Comparison of ENCODE assay signal across 8 mouse cellular contexts in the genomic region with DNA sequence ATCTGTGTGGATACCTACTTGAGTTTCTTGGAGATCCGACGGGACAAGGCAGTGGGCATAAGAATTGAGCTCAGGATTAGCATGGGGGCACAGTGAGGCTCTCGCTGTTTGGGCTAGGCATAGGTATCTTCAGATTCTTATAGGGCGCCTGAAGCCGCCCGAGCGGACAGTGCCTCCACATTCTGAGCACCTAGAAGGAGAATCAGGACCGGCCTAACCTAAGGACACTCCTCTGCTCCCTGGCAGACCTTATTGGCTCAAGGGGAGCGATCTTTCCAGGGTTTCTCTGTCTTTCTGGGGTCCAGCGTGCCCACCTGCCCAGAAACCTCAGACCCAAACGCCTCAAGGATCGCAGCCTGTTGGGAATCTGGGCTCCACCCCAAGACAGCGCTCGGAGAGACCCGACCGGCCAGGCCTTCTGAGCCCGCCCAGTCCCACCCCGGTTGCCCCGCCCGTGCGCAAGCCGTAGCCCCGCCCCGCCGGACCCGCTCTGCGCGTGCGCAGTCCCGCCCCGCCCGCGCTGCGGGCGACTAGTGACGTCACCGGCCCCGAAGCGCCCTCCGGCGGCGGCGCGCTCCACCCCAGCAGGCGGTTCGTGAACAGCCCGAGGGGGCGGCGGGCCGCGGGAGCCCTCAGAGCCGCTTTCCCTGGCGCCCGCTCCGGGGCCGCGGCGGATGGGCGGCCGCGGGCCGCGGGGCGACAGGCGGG. TPM values are rescaled to one million over a fixed set of nuclear protein-coding genes. Genes with fewer than 3 reads are reported as not detected.
A peak's percentile ranks its signal among the peaks of the same experiment; 100 is the strongest.
DNase-seq lines count a peak whose midpoint lies in the region; ATAC-seq and TF ChIP-seq lines count a peak whose summit lies in the region.

A gene (plus strand): TSS at position 532 of the 708 bp plus-strand sequence.

- H3K4me1 ChIP-seq in embryonic facial prominence, embryonic 14.5 days (ENCODE audit: control insufficient read depth, insufficient read depth, low read length) = peaks cover 15% of the 10 kb centered on the region
- peaks cover 35% of the 10 kb centered on the region for H3K4me1 ChIP-seq in heart, adult 2 months (ENCODE audit: control insufficient read depth, insufficient read depth, low read length)
- peaks cover 20% of the 10 kb centered on the region for H3K4me1 ChIP-seq in limb, embryonic 12.5 days (replicated peaks)
- H3K4me1 ChIP-seq in midbrain, embryonic 14.5 days (ENCODE audit: control insufficient read depth, insufficient read depth, low read length) = peaks cover 25% of the 10 kb centered on the region

- H3K27me3 ChIP-seq in embryonic facial prominence, embryonic 14.5 days (replicated peaks; ENCODE audit: control insufficient read depth, insufficient read depth, low read length) = no peaks in the 10 kb centered on the region
- H3K27me3 ChIP-seq in heart, adult 2 months (ENCODE audit: control insufficient read depth, insufficient read depth, low read length) = no peaks in the 10 kb centered on the region
- H3K27me3 ChIP-seq in limb, embryonic 12.5 days = peaks cover under 1% of the 10 kb centered on the region; the same call in 1 of the 2 replicates
- no peaks in the 10 kb centered on the region; the same call in 1 of the 2 replicates for H3K27me3 ChIP-seq in midbrain, embryonic 14.5 days (ENCODE audit: control insufficient read depth, insufficient read depth, low read length)

- peaks cover 8% of the 10 kb centered on the region; the same call in 1 of the 2 replicates for H3K36me3 ChIP-seq in embryonic facial prominence, embryonic 14.5 days (ENCODE audit: control insufficient read depth, insufficient read depth, low read length)
- no peaks in the 10 kb centered on the region for H3K36me3 ChIP-seq in heart, adult 2 months (ENCODE audit: control insufficient read depth, insufficient read depth, low read length)
- H3K36me3 ChIP-seq in limb, embryonic 12.5 days = peaks cover 21% of the 10 kb centered on the region
- no peaks in the 10 kb centered on the region for H3K36me3 ChIP-seq in midbrain, embryonic 14.5 days (ENCODE audit: control insufficient read depth, insufficient read depth, low read length)

- peak within 1 kb of the TSS; percentile 96 for H3K4me2 ChIP-seq in embryonic facial prominence, embryonic 14.5 days (ENCODE audit: low read depth, low read length)
- H3K4me2 ChIP-seq in limb, embryonic 12.5 days = peak within 1 kb of the TSS; percentile 92
- peak within 1 kb of the TSS; percentile 95 for H3K4me2 ChIP-seq in midbrain, embryonic 14.5 days (ENCODE audit: low read length)

- H3K9ac ChIP-seq in embryonic facial prominence, embryonic 14.5 days (ENCODE audit: low read depth, low read length) = peak within 1 kb of the TSS; percentile 80
- peak within 1 kb of the TSS; percentile 99 for H3K9ac ChIP-seq in heart, adult 2 months (ENCODE audit: low read depth, low read length)
- H3K9ac ChIP-seq in limb, embryonic 12.5 days (replicated peaks) = peak within 1 kb of the TSS; percentile 73
- H3K9ac ChIP-seq in midbrain, embryonic 14.5 days (replicated peaks; ENCODE audit: low read length) = peak within 1 kb of the TSS; percentile 91

- H3K79me2 ChIP-seq in heart, adult 2 months (replicated peaks; ENCODE audit: control insufficient read depth, insufficient read depth, low read length) = peaks cover 6% of the 10 kb centered on the region

- no peaks in the 10 kb centered on the region for H3K9me3 ChIP-seq in embryonic facial prominence, embryonic 14.5 days (ENCODE audit: control insufficient read depth, low read length)
- no peaks in the 10 kb centered on the region for H3K9me3 ChIP-seq in limb, embryonic 12.5 days
- no peaks in the 10 kb centered on the region for H3K9me3 ChIP-seq in midbrain, embryonic 14.5 days (ENCODE audit: control insufficient read depth, low read length)

- TF ChIP-seq POLR2A in heart, adult 2 months (IDR thresholded peaks at IDR 0.05; ENCODE audit: insufficient read depth, low read depth, low read length) = peak; percentile 95

- WGBS in embryonic facial prominence, embryonic 14.5 days = 8% methylated on average over 12 of the region's 65 CpGs
- 2% methylated on average over 47 of the region's 65 CpGs for whole genome bisulfite sequencing in heart, adult 2 months
- 2% methylated on average over 65 of the region's 65 CpGs for WGBS in limb, embryonic 12.5 days
- WGBS in midbrain, embryonic 14.5 days = 2% methylated on average over 65 of the region's 65 CpGs

- H3K4me3 ChIP-seq in embryonic facial prominence, embryonic 14.5 days (ENCODE audit: low read depth, low read length) = peak within 1 kb of the TSS; percentile 86
- H3K4me3 ChIP-seq in heart, adult 2 months = peak within 1 kb of the TSS; percentile 96
- peak within 1 kb of the TSS; percentile 73 for H3K4me3 ChIP-seq in limb, embryonic 12.5 days (replicated peaks)
- H3K4me3 ChIP-seq in midbrain, embryonic 14.5 days (replicated peaks; ENCODE audit: low read depth, low read length) = peak within 1 kb of the TSS; percentile 85

- peak within 1 kb of the TSS; percentile 72 for H3K27ac ChIP-seq in embryonic facial prominence, embryonic 14.5 days (replicated peaks; ENCODE audit: low read depth, low read length)
- H3K27ac ChIP-seq in heart, adult 2 months = peak within 1 kb of the TSS; percentile 90
- peak within 1 kb of the TSS; percentile 59; the same call in 1 of the 2 replicates for H3K27ac ChIP-seq in limb, embryonic 12.5 days
- peak within 1 kb of the TSS; percentile 86 for H3K27ac ChIP-seq in midbrain, embryonic 14.5 days (replicated peaks; ENCODE audit: low read depth, low read length)

- DNase-seq in 3T3-L1 (ENCODE audit: low read depth, low spot score) = peak; percentile 73
- peak; percentile 98 to 99 for DNase-seq in adrenal gland, postnatal 4 days (ENCODE audit: low spot score in 2 of 2)
- DNase-seq in embryonic facial prominence, embryonic 14.5 days (ENCODE audit: low spot score) = peak; percentile 94
- peak; percentile 95 to 99 for DNase-seq in heart, adult 2 months
- DNase-seq in kidney, adult 8-10 months = peak; percentile 85 to 89
- peak; percentile 96 for DNase-seq in midbrain, embryonic 14.5 days
- DNase-seq in spleen, adult 12 weeks (ENCODE audit: low spot score) = peak; percentile 94

- ATAC-seq in embryonic facial prominence, embryonic 14.5 days (ENCODE audit: low read depth) = peak; percentile 92
- peak; percentile 88 for ATAC-seq in limb, embryonic 12.5 days (ENCODE audit: insufficient number of reproducible peaks, insufficient read depth, low FRiP score, low TSS enrichment, low read depth)
- ATAC-seq in midbrain, embryonic 14.5 days (ENCODE audit: low FRiP score, low TSS enrichment) = peak; percentile 88

- 0 out of 2 replicates have a peak, but pooled peaks have one; percentile 33 for TF ChIP-seq EP300 in heart, adult 2 months (IDR thresholded peaks at IDR 0.05; ENCODE audit: insufficient read depth, low read depth, low read length)

- intact Hi-C loops in heart, adult 2 months (cut with DNase I) = no loop called here

- TF ChIP-seq CTCF in heart, adult 2 months (IDR thresholded peaks at IDR 0.05) = peak; percentile 64

RNA-seq across cellular contexts. Expression of the gene that starts here (rescaled TPM):
- 10 to 100 TPM; 53.5 to 53.8 TPM for total RNA-seq in adrenal gland, postnatal 4 days (2021)
- polyA plus RNA-seq in embryonic facial prominence, embryonic 14.5 days (2014; fragmentation: Nextera tagmentation; extraction: Ambion mirVana) = 9.7 and 12.0 TPM in 2 replicates
- 10 to 100 TPM; 46.3 to 47.3 TPM for total RNA-seq in heart, adult 2 months (2021)
- polyA plus RNA-seq in heart, adult 2 months (2012; rRNA removed) = 62.7 and 64.7 TPM in 2 replicates
- 5.5 and 14.7 TPM in 2 replicates for polyA plus RNA-seq in limb, embryonic 12.5 days (2016; fragmentation: Nextera tagmentation; extraction: Ambion mirVana)
- polyA plus RNA-seq in midbrain, embryonic 14.5 days (2014; fragmentation: Nextera tagmentation; extraction: Ambion mirVana) = 15.3 and 18.0 TPM in 2 replicates

Comparison
In these comparisons a context has a peak if more than half of its experiments do, and no peak if none do; other contexts are left out.
1. Peak in every context shown above with its lines: DNase-seq, ATAC-seq, H3K4me3 ChIP-seq and H3K27ac ChIP-seq.